Mouse (Mus musculus): ENCODE results near the gene Rbm17.

DNA sequence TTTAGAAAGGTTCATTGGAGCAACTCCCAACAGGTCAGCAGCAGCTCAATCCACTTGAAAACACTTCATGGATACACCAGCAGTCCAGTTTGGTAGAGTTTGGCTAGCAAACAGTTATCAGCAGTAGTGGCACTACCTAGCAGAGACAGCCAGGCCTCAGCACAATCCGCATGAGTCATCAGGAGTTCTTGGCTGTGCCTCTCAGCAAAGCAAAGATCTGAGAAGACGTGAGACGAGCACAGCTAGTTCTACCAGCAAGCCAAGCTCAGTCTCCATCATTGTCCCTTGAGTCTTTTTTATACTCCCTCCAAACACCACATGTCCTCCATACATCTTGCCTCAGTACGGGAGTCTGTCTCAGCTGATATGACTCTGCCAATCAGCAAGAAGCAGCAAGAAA, 24.6 kb downstream of the Rbm17 start:
- TF ChIP-seq CTCF (IDR thresholded peaks at IDR 0.05; ENCODE audit: low read depth, low read length) (no peak), GATA1 (IDR thresholded peaks at IDR 0.05; ENCODE audit: borderline replicate concordance, low read length) (no peak), TAL1 (conservative IDR thresholded peaks at IDR 0.05; ENCODE audit: low read depth, low read length) (no peak)

Data from G1E (cell line).